Mouse (Mus musculus): ENCODE measurements around the gene Gm5129.
"Not testable (repeated sequence)": the region's sequence is repeated elsewhere in the genome, so short reads cannot be mapped to it uniquely, and the experiment has no call there.

Gene Gm5129

GRCm38 (mm10) chr5:29735557-29736061, at the start of gene Gm5129, which contains the start of gene Dnajb6:
Gene Gm5129, minus strand, starts transcription at chr5:29735936.
Gene Dnajb6, plus strand, starts transcription at chr5:29735688.
- peak; percentile 97 to 99 for DNase-seq (ENCODE audit: low spot score in 2 of 2)

DNA sequence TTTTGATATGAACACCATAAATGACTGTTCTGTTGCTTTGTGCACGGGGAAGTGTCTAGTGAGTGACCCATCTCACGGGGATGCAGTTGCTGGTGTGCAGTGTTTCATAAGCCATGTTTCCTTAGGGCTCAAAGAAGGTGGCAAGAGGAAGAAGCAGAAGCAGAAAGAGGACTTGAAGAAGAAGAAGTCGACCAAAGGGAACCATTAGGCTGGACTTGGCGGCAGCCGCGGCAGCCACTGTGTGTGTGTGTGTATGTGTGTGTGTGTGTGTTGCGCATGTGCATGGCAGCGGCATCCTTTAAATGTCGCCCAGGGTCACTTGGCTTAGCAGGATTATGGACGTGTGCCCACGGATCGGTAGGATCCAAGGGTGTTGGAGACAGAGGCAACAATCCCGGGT, 49.2 kb upstream of the Gm5129 start:
- not testable (repeated sequence) for DNase-seq (ENCODE audit: low spot score in 2 of 2)

DNA sequence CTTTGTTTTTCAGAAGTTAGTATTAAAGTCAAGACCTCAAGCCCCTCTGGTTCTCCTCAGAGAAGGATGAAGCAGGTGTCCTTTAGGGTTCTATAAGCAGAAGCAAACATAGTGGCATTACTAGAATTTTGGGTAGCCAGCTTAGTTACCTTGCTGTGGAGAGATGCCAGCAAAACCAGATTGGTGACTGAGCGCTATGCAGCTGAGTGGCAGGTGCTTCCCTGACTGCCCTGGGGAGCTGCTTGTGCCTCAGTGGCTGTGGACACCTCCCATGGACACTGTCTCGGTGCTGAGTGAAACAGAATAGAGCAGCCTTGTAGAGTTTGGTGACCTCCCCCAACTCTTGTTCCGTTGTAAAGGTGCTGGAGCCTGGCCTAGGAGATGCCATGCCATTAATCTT, 46.5 kb upstream of the Gm5129 start:
- DNase-seq (ENCODE audit: low spot score in 2 of 2): no peak

DNA sequence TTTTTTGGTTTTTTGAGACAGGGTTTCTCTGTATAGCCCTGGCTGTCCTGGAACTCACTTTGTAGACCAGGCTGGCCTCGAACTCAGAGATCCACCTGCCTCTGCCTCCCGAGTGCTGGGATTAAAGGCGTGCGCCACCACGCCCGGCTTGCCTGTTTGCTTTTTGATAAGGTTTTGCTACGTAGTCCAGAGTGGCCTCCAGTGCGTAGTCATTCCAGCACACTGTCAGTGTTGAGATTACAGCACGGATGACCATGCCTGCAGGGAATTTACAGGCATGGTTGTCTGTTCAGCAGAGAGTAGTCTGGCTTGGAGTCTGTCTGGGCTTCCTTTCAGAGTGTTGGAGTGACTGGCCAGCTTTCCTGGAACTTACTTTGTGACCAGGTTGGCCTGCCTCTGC, 44.0 kb upstream of the Gm5129 start:
- DNase-seq (ENCODE audit: low spot score in 2 of 2): not testable (repeated sequence)

DNA sequence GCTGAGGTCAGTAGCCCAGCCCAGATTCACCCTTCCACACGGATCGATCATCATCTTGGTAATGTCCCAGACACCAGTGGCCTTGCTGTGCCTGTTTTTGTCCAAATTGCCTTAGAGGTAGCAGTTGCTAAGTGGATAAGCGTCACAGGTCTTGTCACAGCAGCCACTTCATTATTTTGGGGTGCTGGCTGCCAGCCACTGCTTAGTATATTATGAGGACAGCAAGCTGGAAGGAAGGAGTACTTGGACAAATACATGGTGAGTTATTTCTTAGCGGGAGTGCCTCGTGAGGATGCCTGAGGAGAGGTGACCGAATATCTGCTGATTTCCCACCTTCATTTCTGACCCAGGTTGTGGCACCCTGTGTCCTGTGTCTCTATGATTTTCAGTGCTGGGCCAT, 42.3 kb upstream of the Gm5129 start:
- no peak for DNase-seq (ENCODE audit: low spot score in 2 of 2)

DNA sequence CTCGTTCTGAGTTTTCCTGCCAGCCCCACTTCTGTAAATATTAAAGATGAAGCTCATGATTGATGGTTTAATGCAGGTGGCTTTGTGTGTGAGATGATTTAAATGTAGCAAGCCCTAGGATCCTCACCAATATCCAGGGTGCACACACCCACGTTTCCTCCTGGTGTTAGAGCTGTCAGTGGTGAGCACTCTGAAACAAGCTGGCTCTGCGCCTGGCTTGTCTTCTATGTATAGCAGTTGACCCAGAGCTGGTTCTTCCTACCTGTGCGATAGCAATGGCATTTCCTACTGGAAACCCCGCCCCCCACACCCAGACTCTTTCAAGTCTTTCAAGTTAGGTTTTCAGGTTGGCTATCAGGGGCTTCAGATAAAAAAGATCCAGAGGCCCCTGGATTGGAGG, 39.7 kb upstream of the Gm5129 start:
- DNase-seq (ENCODE audit: low spot score in 2 of 2): no peak

DNA sequence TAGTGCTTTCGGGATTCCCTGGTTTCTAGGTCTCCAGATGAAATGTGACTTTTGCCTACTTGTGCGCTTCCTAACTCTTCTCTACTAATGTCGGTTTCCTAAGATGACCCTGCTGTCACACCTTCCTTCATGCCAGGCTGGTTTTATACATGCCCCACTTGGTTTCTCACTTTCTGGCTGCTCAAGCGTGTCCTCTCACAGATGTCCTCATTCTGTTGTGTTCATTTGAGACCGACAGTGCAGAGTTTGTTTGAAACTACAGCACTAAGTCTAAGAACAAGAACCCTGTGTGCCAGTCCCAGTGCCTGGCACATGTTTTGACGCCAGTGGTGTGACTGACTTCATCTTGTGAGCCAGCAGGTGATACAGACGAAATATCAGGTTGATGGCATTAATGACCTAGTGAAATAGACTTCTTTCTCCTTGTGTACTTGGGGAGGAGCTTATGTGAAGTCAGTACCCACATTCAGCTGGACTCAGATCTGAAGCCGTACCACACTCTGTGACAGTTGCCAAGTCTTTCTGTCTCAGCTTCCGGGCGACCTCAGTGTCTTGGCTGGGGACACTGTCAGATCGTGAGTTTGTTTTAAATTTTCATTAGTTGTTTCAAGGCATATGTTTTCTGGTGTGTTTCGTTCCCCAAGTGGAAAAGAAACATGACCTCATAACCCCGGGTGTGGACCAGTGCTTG, 37.9 kb upstream of the Gm5129 start:
- no peak for DNase-seq (ENCODE audit: low spot score in 2 of 2)

DNA sequence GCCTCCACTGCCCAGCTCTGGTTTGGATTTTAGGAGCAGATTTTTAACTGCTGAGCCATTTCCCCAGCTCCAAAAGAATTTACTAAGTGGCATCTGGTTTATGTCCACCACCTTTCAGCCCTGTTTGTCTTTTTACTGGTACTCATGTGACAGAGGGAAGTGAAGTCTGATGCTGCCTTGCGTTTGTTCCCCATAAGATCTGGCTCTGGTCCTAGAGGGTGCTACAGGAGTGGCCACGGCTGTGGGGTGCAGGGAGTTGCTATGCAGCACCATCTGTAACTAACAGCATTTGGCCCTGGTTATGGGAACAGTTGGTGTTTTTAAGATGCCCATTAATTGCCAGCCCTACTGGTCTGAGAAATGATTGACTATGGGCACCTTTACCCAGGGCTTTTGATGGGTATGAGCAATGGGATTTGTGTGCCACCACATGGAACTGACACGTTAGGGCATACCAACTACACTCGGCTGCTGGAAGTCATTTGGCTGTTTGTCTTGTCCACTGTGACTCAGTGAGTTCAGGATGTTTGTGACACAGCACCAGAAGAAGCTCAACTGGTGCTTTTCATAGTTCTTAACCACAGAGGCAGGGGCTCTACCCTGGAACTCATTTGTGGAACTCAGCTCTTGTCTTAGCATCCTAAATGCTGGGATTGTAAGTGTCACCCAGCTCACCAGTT, 37.1 kb upstream of the Gm5129 start:
- no peak for DNase-seq (ENCODE audit: low spot score in 2 of 2)

- no peak for DNase-seq (ENCODE audit: low spot score in 2 of 2)
These were observed 36.3 kb upstream of the Gm5129 start for GRCm38 (mm10) chr5:29772038-29772437.

DNA sequence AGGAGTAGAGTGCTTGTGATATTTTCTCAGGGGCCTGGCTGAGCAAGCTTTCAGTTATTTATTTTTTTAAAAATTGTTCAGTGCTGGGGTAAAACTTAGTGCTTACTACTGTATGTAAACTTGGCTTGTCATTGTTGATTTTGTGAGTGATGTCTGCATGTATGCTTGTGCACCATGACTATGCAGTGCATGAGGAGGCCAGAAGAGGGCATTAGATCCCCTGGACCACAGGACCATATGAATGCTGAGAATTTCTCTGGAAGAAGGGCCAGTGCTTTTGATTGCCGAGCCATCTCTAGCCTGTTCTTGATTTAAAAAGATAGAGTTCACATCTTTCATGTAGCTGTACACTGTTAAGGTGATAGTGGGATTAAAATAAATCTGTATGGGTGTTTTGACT, 35.2 kb upstream of the Gm5129 start:
- no peak for DNase-seq (ENCODE audit: low spot score in 2 of 2)

DNA sequence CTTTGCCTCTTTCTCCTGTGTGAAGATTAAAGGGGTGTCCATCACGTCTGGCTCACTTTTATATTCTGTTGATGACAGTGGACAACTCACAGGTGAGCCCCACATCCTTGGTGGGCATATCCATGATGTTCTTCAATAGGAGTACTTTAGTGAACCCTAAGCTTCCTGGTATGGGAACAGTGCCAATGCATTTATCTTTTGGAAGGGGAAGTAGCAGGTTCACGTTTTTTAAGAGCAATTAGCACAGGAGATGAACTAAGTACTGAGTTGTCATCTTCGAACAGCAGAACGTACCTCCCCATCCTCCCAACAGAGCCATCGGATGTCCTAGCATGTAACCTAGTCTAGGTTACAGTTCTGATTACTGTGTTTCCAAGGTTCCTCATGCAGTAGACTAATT, 23.6 kb upstream of the Gm5129 start:
- no peak for DNase-seq (ENCODE audit: low spot score in 2 of 2)

- no peak for DNase-seq (ENCODE audit: low spot score in 2 of 2)
These were observed 17.2 kb upstream of the Gm5129 start for GRCm38 (mm10) chr5:29752894-29753293.

- no peak for DNase-seq (ENCODE audit: low spot score in 2 of 2)
These were observed 15.6 kb upstream of the Gm5129 start for GRCm38 (mm10) chr5:29751306-29751705.

DNA sequence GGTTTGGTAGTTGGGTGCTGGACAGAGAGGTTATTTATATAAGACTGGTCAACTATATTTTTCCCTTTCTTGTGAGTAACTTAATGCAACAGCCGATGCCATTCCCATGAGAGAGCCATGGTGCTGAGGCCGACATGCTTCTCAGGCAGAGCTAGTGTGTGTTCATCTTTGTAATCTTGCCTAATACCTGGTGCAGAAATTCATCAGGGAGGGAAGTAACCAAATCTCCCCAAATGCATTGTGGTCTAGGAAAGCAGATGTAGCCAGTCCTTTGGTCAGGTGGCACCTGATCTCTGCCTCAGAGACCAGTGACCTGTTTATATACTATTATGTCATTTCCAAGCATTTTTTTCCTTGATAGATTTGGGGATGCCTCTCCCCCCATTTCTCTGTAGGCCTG, 11.9 kb upstream of the Gm5129 start:
- DNase-seq (ENCODE audit: low spot score in 2 of 2): no peak

- DNase-seq (ENCODE audit: low spot score in 2 of 2): no peak
These were observed 5.4 kb upstream of the Gm5129 start for GRCm38 (mm10) chr5:29741093-29741492.

DNA sequence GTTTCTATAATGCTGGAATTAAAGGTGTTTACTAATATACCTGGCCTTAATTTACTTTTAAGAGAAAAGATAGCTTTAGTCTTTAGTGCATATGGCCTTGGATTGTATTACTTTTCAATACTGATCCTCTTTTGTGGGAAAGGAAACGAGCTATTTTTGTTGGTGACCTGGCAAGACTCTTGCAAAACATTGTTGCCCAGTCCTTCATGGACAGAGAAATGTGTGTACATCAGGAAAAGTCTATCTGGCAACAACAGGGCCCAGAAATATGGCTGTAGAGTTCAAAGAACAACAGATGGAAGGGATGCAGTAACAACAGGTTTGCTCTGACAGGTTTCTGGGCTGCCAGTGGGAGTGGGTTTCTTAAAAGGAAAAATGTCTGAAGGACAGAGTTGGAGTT, 4.9 kb upstream of the Gm5129 start:
- no peak for DNase-seq (ENCODE audit: low spot score in 2 of 2)

DNA sequence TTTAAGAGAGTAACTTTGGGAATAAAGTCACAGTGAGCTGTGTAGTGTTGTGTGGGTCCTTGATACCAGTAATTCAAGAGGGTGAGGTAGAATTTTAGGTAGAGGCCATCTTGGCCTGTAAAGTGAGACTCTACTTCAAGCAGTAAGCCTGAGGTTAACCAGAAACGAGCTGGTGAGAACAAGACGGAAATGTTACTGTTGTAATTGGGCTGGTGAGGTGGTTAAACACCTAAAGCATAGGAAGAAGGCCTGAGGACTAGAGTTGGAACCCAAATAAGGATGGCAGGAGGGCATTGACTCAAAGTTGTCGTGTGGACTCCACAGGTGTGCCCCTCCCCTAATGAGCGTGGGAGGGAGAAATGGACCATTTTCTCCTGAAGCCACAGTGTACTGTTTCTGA, 2.3 kb upstream of the Gm5129 start:
- no peak for DNase-seq (ENCODE audit: low spot score in 2 of 2)

- DNase-seq (ENCODE audit: low spot score in 2 of 2): no peak
These were observed 1.7 kb upstream of the Gm5129 start for GRCm38 (mm10) chr5:29737471-29737870.

- DNase-seq (ENCODE audit: low spot score in 2 of 2): no peak
These were observed 1.2 kb upstream of the Gm5129 start for GRCm38 (mm10) chr5:29736942-29737341.

DNA sequence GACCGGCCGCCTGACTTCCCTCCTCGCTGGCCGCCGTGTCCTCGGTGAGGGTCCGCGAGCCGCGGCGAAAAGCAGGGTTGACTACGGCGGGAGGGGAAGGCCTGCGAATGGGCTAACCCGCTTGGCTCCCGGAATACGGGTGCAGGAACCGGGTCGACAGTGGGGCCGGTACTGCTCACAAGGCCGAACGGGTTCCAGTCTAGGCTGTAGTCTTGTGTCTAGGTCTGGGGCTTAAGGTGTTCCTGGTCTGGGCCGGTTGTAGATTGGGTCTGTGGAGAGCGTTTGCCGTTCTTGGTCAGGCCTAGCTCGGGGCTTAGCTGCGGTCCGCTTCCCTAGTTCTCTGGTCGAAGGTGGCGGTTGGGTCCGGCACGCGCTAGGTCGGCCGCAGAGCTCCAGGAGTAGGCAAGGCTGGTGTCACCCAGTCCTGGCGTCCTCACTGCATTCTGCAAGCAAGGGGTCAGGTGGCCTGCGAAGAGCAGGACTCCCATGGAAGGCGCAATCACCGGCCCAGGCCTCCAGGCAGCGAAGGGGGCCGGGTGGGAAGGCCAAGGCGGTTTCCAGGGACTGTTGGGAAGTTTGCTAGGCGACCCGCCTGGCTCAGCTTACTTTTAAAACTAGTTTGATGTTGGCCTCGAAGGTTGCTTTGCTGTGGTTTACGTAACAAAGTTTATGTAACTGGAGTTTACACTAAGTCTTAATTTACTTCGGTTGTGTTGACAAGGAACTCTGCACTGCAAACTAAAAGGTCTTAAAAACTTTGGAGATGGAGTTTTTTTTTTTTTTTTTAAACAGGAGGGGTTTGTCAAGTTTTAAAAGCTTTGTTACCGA, 551 bp upstream of the Gm5129 start:
- peak in 1 of 2 experiments; percentile 58 for DNase-seq (ENCODE audit: low spot score in 2 of 2)

- DNase-seq (ENCODE audit: low spot score in 2 of 2): no peak
These were observed 765 bp downstream of the Gm5129 start for GRCm38 (mm10) chr5:29734831-29735510.

- not testable (repeated sequence) for DNase-seq (ENCODE audit: low spot score in 2 of 2)
These were observed 9.7 kb downstream of the Gm5129 start for GRCm38 (mm10) chr5:29726070-29726469.

Measured in frontal cortex, postnatal 14 days (tissue).